Mouse (Mus musculus): ENCODE results near the gene Olfr701.

Olfr701 gene

GRCm38 (mm10) chr7:106813829-106814228 is at the start of gene Olfr701:
TSS of gene Olfr701 (plus strand) at chr7:106814129.
- no peak for DNase-seq

DNA sequence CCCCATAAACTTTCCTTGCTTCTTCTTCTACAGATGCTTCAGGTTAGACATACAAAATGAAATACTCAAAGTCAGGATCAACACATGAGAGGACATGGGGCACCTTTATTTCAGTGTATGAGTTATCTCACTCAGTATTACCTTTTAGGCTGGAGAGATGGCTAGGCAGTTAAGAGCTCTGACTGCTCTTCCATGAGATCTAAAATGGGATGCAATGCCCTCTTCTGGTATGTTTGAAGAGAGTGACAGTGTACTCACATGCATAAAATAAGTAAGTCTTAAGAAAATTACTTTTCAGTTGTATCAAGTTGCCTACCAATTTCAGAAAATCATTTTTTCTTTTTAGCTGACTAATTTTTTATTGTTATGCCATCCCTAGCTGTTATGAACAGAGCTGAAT is 25.6 kb upstream of the Olfr701 start:
- no peak for DNase-seq

DNA sequence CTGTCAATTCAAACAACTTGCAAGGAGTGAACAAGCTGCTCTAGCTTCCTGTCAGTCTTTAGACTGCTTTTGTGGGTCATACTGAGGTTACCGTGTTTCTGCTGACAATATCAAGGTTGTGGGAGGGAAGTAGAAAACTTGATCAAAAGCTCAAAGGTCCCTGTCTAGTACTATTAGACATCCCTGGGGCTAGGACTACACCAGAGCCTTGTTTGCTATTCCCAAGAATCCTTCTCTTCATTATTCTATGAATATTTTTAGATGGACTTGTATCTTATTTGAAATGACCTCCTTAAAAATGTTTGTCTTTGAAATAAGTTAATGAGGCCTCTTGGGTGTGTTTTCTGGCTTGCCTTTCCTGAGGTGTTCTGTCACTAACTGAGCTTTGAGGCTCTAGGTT is 20.8 kb upstream of the Olfr701 start, which contains the start of gene Olfr699:
TSS of gene Olfr699 (minus strand) at position 101 of the 400 bp plus-strand sequence.
- DNase-seq = no peak

- no peak for DNase-seq
Observed at GRCm38 (mm10) chr7:106808734-106809133, 5.2 kb upstream of the Olfr701 start, which contains the start of gene Olfr700. TSS of gene Olfr700 (minus strand) at chr7:106808834.

GRCm38 (mm10) chr7:106815775-106816174 is 1.8 kb downstream of the Olfr701 start:
- DNase-seq = no peak

DNA sequence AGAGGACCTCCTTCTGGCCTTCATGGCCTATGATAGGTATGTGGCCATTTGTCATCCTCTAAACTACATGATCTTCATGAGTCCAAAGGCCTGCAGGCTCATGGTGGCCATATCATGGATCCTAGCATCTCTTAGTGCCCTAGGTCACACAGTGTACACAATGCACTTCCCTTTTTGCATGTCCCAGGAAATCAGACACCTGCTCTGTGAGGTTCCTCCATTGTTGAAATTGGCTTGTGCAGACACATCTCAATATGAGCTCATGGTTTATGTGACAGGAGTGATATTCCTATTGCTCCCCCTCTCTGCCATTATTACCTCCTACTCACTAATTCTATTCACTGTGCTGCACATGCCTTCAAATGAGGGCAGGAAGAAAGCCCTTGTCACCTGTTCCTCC is 4.5 kb downstream of the Olfr701 start:
- DNase-seq = no peak

- DNase-seq = no peak
Observed at GRCm38 (mm10) chr7:106833793-106834192, 19.9 kb downstream of the Olfr701 start, which contains the start of gene Olfr702. TSS of gene Olfr702 (minus strand) at chr7:106833893.

DNA sequence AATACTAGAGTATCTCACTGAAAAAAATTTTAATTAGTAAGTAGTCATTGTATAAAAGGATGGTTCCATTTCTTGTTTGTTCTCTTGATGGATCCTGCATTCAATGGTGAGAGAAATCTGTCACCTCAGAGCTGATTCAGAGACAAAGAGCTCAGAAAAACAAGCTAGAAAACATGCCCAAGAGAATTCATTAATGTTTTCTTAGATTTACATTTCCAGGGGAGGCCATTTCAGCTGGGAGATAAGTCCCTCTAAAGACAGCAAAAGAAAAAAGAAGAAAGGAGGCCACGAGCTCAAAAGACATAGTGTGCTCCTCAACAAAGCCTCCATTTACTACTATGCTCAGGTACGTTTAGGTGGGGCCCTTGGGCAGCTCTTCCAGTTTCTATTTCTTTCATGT is 29.1 kb downstream of the Olfr701 start, which contains the start of gene Olfr703:
TSS of gene Olfr703 (plus strand) at position 301 of the 400 bp plus-strand sequence.
- no peak for DNase-seq

GRCm38 (mm10) chr7:106862885-106863284 is 49.0 kb downstream of the Olfr701 start, which contains the start of gene Olfr704:
TSS of gene Olfr704 (plus strand) at chr7:106863185.
- no peak for DNase-seq

Data from cerebellum, adult 11 months (tissue).